Mouse (Mus musculus) brain, embryonic 14.5 days (tissue): ENCODE results near the gene Hcn1. TPM values are rescaled to one million over a fixed set of nuclear protein-coding genes. Genes with fewer than 3 reads are reported as not detected.

Experiments
- DNase-seq: peaks from one replicate; pipeline ENCODE4 v3.0.0-alpha.2; 2011; ENCODE audit warnings: low read depth
- CTCF ChIP-seq: fragments of 200-500 bp; IDR thresholded peaks from 2 replicates; pipeline ENCODE4 v1.5.1; 2012; ENCODE audit warnings: inconsistent platforms, mild to moderate bottlenecking, moderate library complexity, borderline replicate concordance; ENCODE audit not compliant: insufficient read depth, insufficient read length; ENCODE audit errors: extremely low read depth
- POLR2A ChIP-seq: fragments of 200-500 bp; IDR thresholded peaks from 2 replicates; pipeline ENCODE4 v1.6.1; 2012; ENCODE audit warnings: mild to moderate bottlenecking, inconsistent platforms, borderline replicate concordance; ENCODE audit not compliant: poor library complexity, insufficient read depth, insufficient read length, severe bottlenecking; ENCODE audit errors: extremely low read depth
- polyA plus RNA-seq: library from polyadenylated mRNA; depleted of rRNA; stranded (reverse); fragments of >200 nt; gene quantifications from 2 replicates; pipeline ENCODE4 v1.2.3, GENCODE M21; 2012

The Hcn1 gene
- polyA plus RNA-seq, 1 experiment = 1.2 TPM

GRCm38 (mm10) chr13:117838264-117838663 is 236.1 kb downstream of the Hcn1 start:
- no peak for DNase-seq
- no peak for TF ChIP-seq CTCF
- TF ChIP-seq POLR2A = no peak

GRCm38 (mm10) chr13:117842366-117842765 is 240.2 kb downstream of the Hcn1 start:
- DNase-seq = peak; percentile 31
- TF ChIP-seq POLR2A = no peak
- TF ChIP-seq CTCF = no peak

GRCm38 (mm10) chr13:117847290-117847689 is 245.2 kb downstream of the Hcn1 start:
- TF ChIP-seq POLR2A (no peak), CTCF (no peak)
- no peak for DNase-seq

GRCm38 (mm10) chr13:117848757-117849156 is 246.6 kb downstream of the Hcn1 start:
- no peak for DNase-seq
- TF ChIP-seq CTCF (no peak), POLR2A (no peak)

- TF ChIP-seq CTCF = no peak
- no peak for TF ChIP-seq POLR2A
- peak; percentile 17 for DNase-seq
Measured at GRCm38 (mm10) chr13:117851954-117852710, 250.0 kb downstream of the Hcn1 start.

- DNase-seq = no peak
- no peak for TF ChIP-seq CTCF
- no peak for TF ChIP-seq POLR2A
Measured at GRCm38 (mm10) chr13:117852711-117853051, 250.6 kb downstream of the Hcn1 start.

GRCm38 (mm10) chr13:117858416-117858815 is 256.3 kb downstream of the Hcn1 start:
- TF ChIP-seq POLR2A (no peak), CTCF (no peak)
- no peak for DNase-seq

- no peak for DNase-seq
- TF ChIP-seq POLR2A (no peak), CTCF (no peak)
Measured at GRCm38 (mm10) chr13:117877787-117878186, 275.7 kb downstream of the Hcn1 start.

- no peak for DNase-seq
- no peak for TF ChIP-seq CTCF
- TF ChIP-seq POLR2A = no peak
Measured at GRCm38 (mm10) chr13:117880471-117881225, 278.5 kb downstream of the Hcn1 start.

GRCm38 (mm10) chr13:117892076-117892475 is 290.0 kb downstream of the Hcn1 start:
- TF ChIP-seq POLR2A (no peak), CTCF (no peak)
- DNase-seq = no peak

- no peak for DNase-seq
- no peak for TF ChIP-seq POLR2A
- TF ChIP-seq CTCF = no peak
Measured at GRCm38 (mm10) chr13:117898052-117898451, 295.9 kb downstream of the Hcn1 start.

- TF ChIP-seq CTCF = no peak
- TF ChIP-seq POLR2A = no peak
- no peak for DNase-seq
Measured at GRCm38 (mm10) chr13:117907801-117908200, 305.7 kb downstream of the Hcn1 start.

GRCm38 (mm10) chr13:117929734-117930133 is 327.6 kb downstream of the Hcn1 start:
- no peak for DNase-seq
- TF ChIP-seq POLR2A (no peak), CTCF (no peak)
